Mouse (Mus musculus): ENCODE data around the gene Det1.

DNA sequence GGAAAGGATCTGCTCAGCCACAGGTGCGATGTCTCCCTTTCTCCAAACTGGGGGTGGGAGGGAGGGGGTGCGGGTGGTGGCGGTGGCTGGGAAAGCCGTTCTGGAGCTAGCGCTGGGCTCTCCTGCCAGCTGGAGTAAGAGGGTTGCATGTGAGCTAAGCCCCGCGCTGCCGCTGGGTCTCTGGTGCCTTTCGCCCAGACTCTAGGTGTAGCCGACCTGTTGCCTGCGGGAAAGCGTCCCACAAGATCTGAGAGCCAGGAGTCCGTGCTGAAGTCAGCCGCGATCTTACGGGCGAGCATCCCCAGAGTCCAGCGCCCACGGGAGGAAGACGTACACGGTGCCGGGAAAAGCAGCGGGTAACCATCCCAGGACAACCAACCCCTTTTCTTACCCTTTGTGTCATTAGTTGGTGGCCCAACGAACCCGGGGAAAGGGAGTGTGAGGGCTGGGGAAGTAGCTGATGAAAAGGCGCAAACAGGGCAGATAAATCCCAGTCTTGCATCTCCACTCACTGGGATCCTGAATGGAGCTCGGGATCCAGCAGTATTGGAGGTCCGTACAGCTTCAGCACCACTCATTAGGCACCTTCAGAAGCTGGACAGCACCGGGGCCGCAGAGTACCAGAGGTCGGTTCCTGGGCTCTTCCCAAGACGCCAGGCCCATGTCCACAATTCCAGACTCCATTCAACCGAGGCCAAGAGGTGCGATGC lies 36.1 kb upstream of the Det1 start:
- TF ChIP-seq GATA1 (IDR thresholded peaks at IDR 0.05; ENCODE audit: low read length), result no peak
- TF ChIP-seq TAL1 (IDR thresholded peaks at IDR 0.05; ENCODE audit: low read length), result no peak

Data from erythroblast, embryonic 14.5 days (primary cell).